Mouse (Mus musculus): Measurements from ENCODE around the gene Olfr704.

- TF ChIP-seq CTCF (conservative IDR thresholded peaks at IDR 0.05; ENCODE audit: low read length) (no peak), NANOG (IDR thresholded peaks at IDR 0.05; ENCODE audit: borderline replicate concordance, low read length) (no peak)
These were observed 25.1 kb downstream of the Olfr704 start, which contains the start of gene Olfr706 for GRCm38 (mm10) chr7:106888062-106888461.
